Mouse (Mus musculus) T-cell, adult 2 months (primary cell): ENCODE results near the gene Scel.
A peak's percentile ranks its signal among the peaks of the same experiment; 100 is the strongest.

Source experiments
- DNase-seq: peaks from one replicate; pipeline ENCODE4 v3.0.0; 2022; ENCODE audit warnings: low spot score

Gene Scel

GRCm38 (mm10) chr14:103571598-103572320 lies 58.6 kb downstream of the Scel start:
- no peak for DNase-seq

GRCm38 (mm10) chr14:103575854-103576253 lies 62.7 kb downstream of the Scel start:
- DNase-seq = no peak

- DNase-seq = no peak
Measured at GRCm38 (mm10) chr14:103577011-103577410, 63.9 kb downstream of the Scel start.

GRCm38 (mm10) chr14:103586662-103587061 lies 73.5 kb downstream of the Scel start:
- no peak for DNase-seq

- DNase-seq = no peak
Measured at GRCm38 (mm10) chr14:103587208-103587900, 74.2 kb downstream of the Scel start.

- no peak for DNase-seq
Measured at GRCm38 (mm10) chr14:103589819-103590218, 76.7 kb downstream of the Scel start.

- no peak for DNase-seq
Measured at GRCm38 (mm10) chr14:103595870-103596269, 82.7 kb downstream of the Scel start.

GRCm38 (mm10) chr14:103608063-103608462 lies 94.9 kb downstream of the Scel start:
- no peak for DNase-seq

- no peak for DNase-seq
Measured at GRCm38 (mm10) chr14:103613573-103614271, 100.6 kb downstream of the Scel start.

GRCm38 (mm10) chr14:103614272-103614587 lies 101.1 kb downstream of the Scel start:
- DNase-seq = no peak

- no peak for DNase-seq
Measured at GRCm38 (mm10) chr14:103619756-103620155, 106.6 kb downstream of the Scel start.

- no peak for DNase-seq
Measured at GRCm38 (mm10) chr14:103621207-103621606, 108.1 kb downstream of the Scel start.

GRCm38 (mm10) chr14:103626100-103626499 lies 113.0 kb downstream of the Scel start:
- no peak for DNase-seq

- no peak for DNase-seq
Measured at GRCm38 (mm10) chr14:103629639-103630364, 116.7 kb downstream of the Scel start.

- DNase-seq = peak; percentile 49
Measured at GRCm38 (mm10) chr14:103630545-103630944, 117.4 kb downstream of the Scel start.

- no peak for DNase-seq
Measured at GRCm38 (mm10) chr14:103643933-103644332, 130.8 kb downstream of the Scel start.

GRCm38 (mm10) chr14:103647981-103648380 lies 134.8 kb downstream of the Scel start:
- no peak for DNase-seq

GRCm38 (mm10) chr14:103648623-103649255 lies 135.6 kb downstream of the Scel start:
- peak; percentile 75 for DNase-seq

- DNase-seq = no peak
Measured at GRCm38 (mm10) chr14:103649302-103649701, 136.2 kb downstream of the Scel start.

GRCm38 (mm10) chr14:103649896-103650334 lies 136.8 kb downstream of the Scel start, which contains the start of gene Slain1:
Slain1 (plus strand) TSS chr14:103650228.
- peak; percentile 96 for DNase-seq

- peak; percentile 78 for DNase-seq
Measured at GRCm38 (mm10) chr14:103650413-103651101, 137.4 kb downstream of the Scel start.
